ENCODE assay signal across 8 mouse cellular contexts in genomic region chr13:89742686-89743200, GRCm38 (mm10). TPM values are rescaled to one million over a fixed set of nuclear protein-coding genes. Genes with fewer than 3 reads are reported as not detected.
A peak's percentile ranks its signal among the peaks of the same experiment; 100 is the strongest.
DNase-seq lines count a peak whose midpoint lies in the region; ATAC-seq and TF ChIP-seq lines count a peak whose summit lies in the region.

No protein-coding gene starts in this region.

- no peak for TF ChIP-seq EP300 in heart, postnatal 0 days (IDR thresholded peaks at IDR 0.05; ENCODE audit: low read depth)

- H3K9me3 ChIP-seq in heart, embryonic 14.5 days (ENCODE audit: control insufficient read depth, low read length) = no peaks in the 10 kb centered on the region
- H3K9me3 ChIP-seq in heart, postnatal 0 days (replicated peaks; ENCODE audit: control insufficient read depth, low read length) = no peaks in the 10 kb centered on the region

- H3K27ac ChIP-seq in heart, embryonic 14.5 days (replicated peaks in 1 of 2; ENCODE audit: control insufficient read depth in 1 of 2, insufficient read depth in 1 of 2, low read depth in 2 of 2, low read length in 2 of 2) = peak overlapping the region; percentile 89 to 93
- peak overlapping the region; percentile 87 for H3K27ac ChIP-seq in heart, postnatal 0 days (ENCODE audit: low read depth)

- no peak for TF ChIP-seq CTCF in heart, postnatal 0 days (IDR thresholded peaks at IDR 0.05; ENCODE audit: low read depth)

- peak overlapping the region; percentile 91 for H3K9ac ChIP-seq in heart, embryonic 14.5 days (ENCODE audit: low read length)
- peak overlapping the region; percentile 49 for H3K9ac ChIP-seq in heart, postnatal 0 days (replicated peaks; ENCODE audit: low read depth, low read length)

- peaks cover 5 to 30% of the 10 kb centered on the region in 2 experiments for H3K4me1 ChIP-seq in heart, embryonic 14.5 days (ENCODE audit: control insufficient read depth in 2 of 2, insufficient read depth in 2 of 2, low read length in 2 of 2)
- H3K4me1 ChIP-seq in heart, postnatal 0 days (ENCODE audit: control insufficient read depth, insufficient read depth) = peaks cover 12% of the 10 kb centered on the region

- no peak for ATAC-seq in heart, embryonic 14.5 days (ENCODE audit: insufficient number of reproducible peaks, insufficient read depth, low FRiP score, low read depth)
- ATAC-seq in heart, postnatal 0 days (ENCODE audit: insufficient read depth, low read depth) = no peak
- ATAC-seq in frontal cortex, adult (ENCODE audit: low TSS enrichment) = no peak
- no peak for ATAC-seq in monocyte, adult 5-6 weeks (replicated peaks; ENCODE audit: insufficient number of reproducible peaks, low FRiP score, low TSS enrichment, poor library complexity, severe bottlenecking)

- no peaks in the 10 kb centered on the region for H3K36me3 ChIP-seq in heart, embryonic 14.5 days (ENCODE audit: control insufficient read depth, insufficient read depth, low read length)
- no peaks in the 10 kb centered on the region for H3K36me3 ChIP-seq in heart, postnatal 0 days (replicated peaks; ENCODE audit: control insufficient read depth, insufficient read depth, low read length)

- peak overlapping the region; percentile 91 for H3K4me2 ChIP-seq in heart, embryonic 14.5 days (ENCODE audit: low read length)
- peak overlapping the region; percentile 88 for H3K4me2 ChIP-seq in heart, postnatal 0 days (ENCODE audit: low read depth, low read length)

- no peak for DNase-seq in heart, adult 8-10 months (ENCODE audit: low spot score)
- peak; percentile 20 for DNase-seq in MN1 (ENCODE audit: low spot score)
- DNase-seq in heart, postnatal 0 days (ENCODE audit: low spot score) = no peak
- peak; percentile 58 for DNase-seq in mesoderm, embryonic 11.5 days (ENCODE audit: low read depth, low spot score)
- no peak for DNase-seq in left cerebral cortex, adult 9 months (ENCODE audit: low spot score in 2 of 2)

- peak overlapping the region; percentile 65 to 77 for H3K4me3 ChIP-seq in heart, embryonic 14.5 days (ENCODE audit: control insufficient read depth in 1 of 2, insufficient read depth in 1 of 2, low read depth in 1 of 2, low read length in 2 of 2)
- peak overlapping the region; percentile 66 for H3K4me3 ChIP-seq in heart, postnatal 0 days (ENCODE audit: low read depth, low read length)

- H3K27me3 ChIP-seq in heart, embryonic 14.5 days (ENCODE audit: control insufficient read depth, insufficient read depth, low read length) = no peaks in the 10 kb centered on the region
- no peaks in the 10 kb centered on the region for H3K27me3 ChIP-seq in heart, postnatal 0 days (ENCODE audit: control insufficient read depth, insufficient read depth, low read length)

- 3% methylated on average over 15 of the region's 15 CpGs for WGBS in heart, embryonic 14.5 days
- 8% methylated on average over 15 of the region's 15 CpGs for WGBS in heart, postnatal 0 days

RNA-seq across cellular contexts. Expression of gene Vcan, which starts 0.4 kb away (rescaled TPM):
- polyA plus RNA-seq in heart, embryonic 14.5 days (2014; fragmentation: Nextera tagmentation; extraction: Ambion mirVana) = 71.8 and 73.0 TPM in 2 replicates
- 10 to 100 TPM in 1 of 4 experiments, 1 to 10 TPM in 3; 4.1 to 14.0 (median 7.9) TPM for total RNA-seq in heart, adult 8-10 months (2022)
- total RNA-seq in heart, postnatal 0 days (2014; rRNA removed; ENCODE audit: low replicate concordance) = 41.4 and 59.6 TPM in 2 replicates
- 14.6 and 14.7 TPM in 2 replicates for polyA plus RNA-seq in heart, postnatal 0 days (2015; fragmentation: Nextera tagmentation; extraction: Ambion mirVana)
- 0.19 to 0.49 TPM (median 0.21 TPM) in 3 replicates for total RNA-seq in monocyte, adult 5-6 weeks (2017)

Comparison
In these comparisons a context has a peak if more than half of its experiments do, and no peak if none do; other contexts are left out.
1. DNase-seq: peak in MN1 (single experiment) and mesoderm, embryonic 11.5 days (single experiment); none in heart, adult 8-10 months (single experiment), heart, postnatal 0 days (single experiment) and left cerebral cortex, adult 9 months (0 of 2).